Mouse (Mus musculus) brain, embryonic 14.5 days (tissue): Measurements from ENCODE around the gene Nr1h3.

Source experiments
- CTCF ChIP-seq: fragments of 200-500 bp; IDR thresholded peaks from 2 replicates; pipeline ENCODE4 v1.5.1; 2012; ENCODE audit warnings: inconsistent platforms, mild to moderate bottlenecking, moderate library complexity, borderline replicate concordance; ENCODE audit not compliant: insufficient read depth, insufficient read length; ENCODE audit errors: extremely low read depth
- POLR2A ChIP-seq: fragments of 200-500 bp; IDR thresholded peaks from 2 replicates; pipeline ENCODE4 v1.6.1; 2012; ENCODE audit warnings: mild to moderate bottlenecking, inconsistent platforms, borderline replicate concordance; ENCODE audit not compliant: poor library complexity, insufficient read depth, insufficient read length, severe bottlenecking; ENCODE audit errors: extremely low read depth

GRCm38 (mm10) chr2:91236601-91237510 lies 34.2 kb upstream of the Nr1h3 start, which contains the start of gene Ddb2:
- TF ChIP-seq CTCF: no peak
- 0 out of 2 replicates have a peak, but pooled peaks have one; percentile 27 for TF ChIP-seq POLR2A
